Mouse (Mus musculus): ENCODE data around the gene Foxn3. TPM values are rescaled to one million over a fixed set of nuclear protein-coding genes. Genes with fewer than 3 reads are reported as not detected.
A peak's percentile ranks its signal among the peaks of the same experiment; 100 is the strongest.

Foxn3 gene
- polyA plus RNA-seq, 1 experiment, result 37.8 TPM

GRCm38 (mm10) chr12:99224863-99225603 lies 338.3 kb downstream of the Foxn3 start:
- no peaks in the 10 kb centered on the region for H3K27me3 ChIP-seq (ENCODE audit: control insufficient read depth, insufficient read depth, low read length)
- no peak overlapping the region for H3K27ac ChIP-seq (ENCODE audit: insufficient read depth, low read length)
- peaks cover 17% of the 10 kb centered on the region; the same call in 1 of the 2 replicates for H3K4me1 ChIP-seq (ENCODE audit: control insufficient read depth, insufficient read depth, insufficient read length)
- 39% methylated on average over 13 of the region's 13 CpGs for WGBS
- DNase-seq (ENCODE audit: low read depth in 1 of 2, low spot score in 2 of 2), result peak; percentile 43 to 59
- no peaks in the 10 kb centered on the region for H3K36me3 ChIP-seq (ENCODE audit: control insufficient read depth, insufficient read depth, low read length)
- H3K4me3 ChIP-seq (ENCODE audit: extremely low read depth, insufficient read depth, insufficient read length), result no peak overlapping the region
- TF ChIP-seq CTCF (IDR thresholded peaks at IDR 0.05; ENCODE audit: extremely low read depth, insufficient read depth, insufficient read length, insufficient replicate concordance) (no peak), POLR2A (IDR thresholded peaks at IDR 0.05; ENCODE audit: low read depth, low read length) (no peak)

- 87% methylated on average over 15 of the region's 15 CpGs for WGBS
- H3K27me3 ChIP-seq (ENCODE audit: control insufficient read depth, insufficient read depth, low read length), result no peaks in the 10 kb centered on the region
- no peak overlapping the region for H3K4me3 ChIP-seq (ENCODE audit: extremely low read depth, insufficient read depth, insufficient read length)
- TF ChIP-seq POLR2A (IDR thresholded peaks at IDR 0.05; ENCODE audit: low read depth, low read length) (no peak), CTCF (IDR thresholded peaks at IDR 0.05; ENCODE audit: extremely low read depth, insufficient read depth, insufficient read length, insufficient replicate concordance) (no peak)
- no peak for DNase-seq (ENCODE audit: low read depth in 1 of 2, low spot score in 2 of 2)
- peaks cover 10% of the 10 kb centered on the region; the same call in 1 of the 2 replicates for H3K4me1 ChIP-seq (ENCODE audit: control insufficient read depth, insufficient read depth, insufficient read length)
- H3K36me3 ChIP-seq (ENCODE audit: control insufficient read depth, insufficient read depth, low read length), result no peaks in the 10 kb centered on the region
- H3K27ac ChIP-seq (ENCODE audit: insufficient read depth, low read length), result no peak overlapping the region
Observed at GRCm38 (mm10) chr12:99221087-99221846, 342.1 kb downstream of the Foxn3 start.

DNA sequence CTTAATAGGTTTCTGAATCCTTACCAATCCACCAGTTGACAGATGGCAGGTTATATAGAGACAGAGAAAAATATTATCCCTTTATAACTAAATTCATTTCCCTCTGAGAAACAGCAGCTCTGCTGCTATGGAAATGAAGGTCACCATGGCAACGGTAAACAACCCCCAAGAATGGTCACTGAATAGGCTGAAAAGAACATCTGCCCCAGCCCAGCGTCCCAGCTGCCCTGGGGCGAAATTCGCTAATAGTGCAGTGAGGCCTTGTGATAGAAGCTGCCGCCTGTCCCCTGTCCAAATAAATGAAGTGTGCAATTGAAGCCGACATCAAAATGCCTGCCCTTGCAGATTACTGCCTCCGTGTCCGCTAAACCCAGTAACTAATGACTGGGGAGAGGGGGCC lies 343.0 kb downstream of the Foxn3 start:
- Histone ChIP-seq H3K27ac (ENCODE audit: insufficient read depth, low read length) (no peak overlapping the region), H3K4me1 (ENCODE audit: control insufficient read depth, insufficient read depth, insufficient read length) (peaks cover 6% of the 10 kb centered on the region; the same call in 1 of the 2 replicates), H3K27me3 (ENCODE audit: control insufficient read depth, insufficient read depth, low read length) (no peaks in the 10 kb centered on the region), H3K36me3 (ENCODE audit: control insufficient read depth, insufficient read depth, low read length) (no peaks in the 10 kb centered on the region), H3K4me3 (ENCODE audit: extremely low read depth, insufficient read depth, insufficient read length) (no peak overlapping the region)
- TF ChIP-seq POLR2A (IDR thresholded peaks at IDR 0.05; ENCODE audit: low read depth, low read length) (no peak), CTCF (IDR thresholded peaks at IDR 0.05; ENCODE audit: extremely low read depth, insufficient read depth, insufficient read length, insufficient replicate concordance) (no peak)
- DNase-seq (ENCODE audit: low read depth in 1 of 2, low spot score in 2 of 2), result no peak
- WGBS, result 93% methylated on average over 8 of the region's 8 CpGs

DNA sequence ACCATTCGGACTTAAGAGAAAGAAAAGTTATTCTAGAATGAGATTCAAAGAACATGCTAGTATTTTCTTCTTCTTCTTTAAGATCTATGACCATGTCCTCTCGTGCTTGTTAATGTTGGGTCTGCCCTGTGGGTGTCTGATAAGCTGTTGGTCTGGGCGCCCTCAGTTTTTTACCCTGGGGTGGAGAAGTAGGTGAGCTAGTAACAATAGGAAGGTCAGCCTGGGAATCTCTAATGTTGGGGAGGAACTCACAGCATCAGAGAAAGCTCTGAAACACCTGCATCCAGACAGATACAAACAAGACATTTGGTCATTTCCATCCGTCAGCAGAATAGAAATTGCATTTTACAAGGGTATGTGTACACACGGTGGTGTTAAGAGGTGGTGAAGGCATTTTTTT lies 343.6 kb downstream of the Foxn3 start:
- 0 out of 2 replicates have a peak, but pooled peaks cover 1% of the 10 kb centered on the region for H3K4me1 ChIP-seq (ENCODE audit: control insufficient read depth, insufficient read depth, insufficient read length)
- H3K4me3 ChIP-seq (ENCODE audit: extremely low read depth, insufficient read depth, insufficient read length), result no peak overlapping the region
- TF ChIP-seq POLR2A (IDR thresholded peaks at IDR 0.05; ENCODE audit: low read depth, low read length) (no peak), CTCF (IDR thresholded peaks at IDR 0.05; ENCODE audit: extremely low read depth, insufficient read depth, insufficient read length, insufficient replicate concordance) (no peak)
- no peaks in the 10 kb centered on the region; the same call in 1 of the 2 replicates for H3K36me3 ChIP-seq (ENCODE audit: control insufficient read depth, insufficient read depth, low read length)
- no peak overlapping the region for H3K27ac ChIP-seq (ENCODE audit: insufficient read depth, low read length)
- 89% methylated on average over 5 of the region's 5 CpGs for WGBS
- DNase-seq (ENCODE audit: low read depth in 1 of 2, low spot score in 2 of 2), result no peak
- H3K27me3 ChIP-seq (ENCODE audit: control insufficient read depth, insufficient read depth, low read length), result no peaks in the 10 kb centered on the region

DNA sequence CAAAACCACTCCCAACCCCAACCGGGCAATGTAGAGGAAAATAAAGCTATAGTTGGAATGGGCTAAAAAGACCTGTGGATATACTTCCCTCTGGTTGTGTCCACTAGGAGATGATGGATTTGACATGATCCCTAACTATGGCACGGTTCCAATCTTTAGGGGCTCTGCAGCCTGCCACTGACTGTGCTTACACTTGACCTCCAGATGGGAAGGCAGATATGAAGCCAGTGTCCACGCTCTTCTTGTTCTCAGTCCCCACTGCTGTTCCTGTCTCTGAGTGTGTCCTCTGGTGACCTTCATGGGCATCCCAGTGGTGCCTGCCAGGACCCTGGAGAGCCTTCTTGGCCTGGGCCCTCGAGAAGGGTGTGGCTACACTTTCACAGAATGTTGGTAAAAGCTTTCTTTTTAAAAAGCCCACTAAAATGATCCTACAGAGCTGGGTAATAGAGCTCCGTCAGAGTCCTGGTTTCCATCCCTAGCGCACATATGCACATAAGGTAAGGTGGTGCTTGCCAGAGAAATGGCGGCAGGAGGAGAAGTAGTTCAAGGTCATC lies 346.2 kb downstream of the Foxn3 start:
- 87% methylated on average over 7 of the region's 7 CpGs for WGBS
- no peak for TF ChIP-seq CTCF (IDR thresholded peaks at IDR 0.05; ENCODE audit: extremely low read depth, insufficient read depth, insufficient read length, insufficient replicate concordance)
- TF ChIP-seq POLR2A (IDR thresholded peaks at IDR 0.05; ENCODE audit: low read depth, low read length), result no peak
- Histone ChIP-seq H3K4me1 (ENCODE audit: control insufficient read depth, insufficient read depth, insufficient read length) (no peaks in the 10 kb centered on the region), H3K36me3 (ENCODE audit: control insufficient read depth, insufficient read depth, low read length) (no peaks in the 10 kb centered on the region; the same call in 1 of the 2 replicates), H3K27me3 (ENCODE audit: control insufficient read depth, insufficient read depth, low read length) (no peaks in the 10 kb centered on the region), H3K27ac (ENCODE audit: insufficient read depth, low read length) (no peak overlapping the region), H3K4me3 (ENCODE audit: extremely low read depth, insufficient read depth, insufficient read length) (no peak overlapping the region)
- DNase-seq (ENCODE audit: low read depth in 1 of 2, low spot score in 2 of 2), result no peak

GRCm38 (mm10) chr12:99216341-99216761 lies 347.0 kb downstream of the Foxn3 start:
- TF ChIP-seq CTCF (IDR thresholded peaks at IDR 0.05; ENCODE audit: extremely low read depth, insufficient read depth, insufficient read length, insufficient replicate concordance) (no peak), POLR2A (IDR thresholded peaks at IDR 0.05; ENCODE audit: low read depth, low read length) (no peak)
- H3K27me3 ChIP-seq (ENCODE audit: control insufficient read depth, insufficient read depth, low read length), result no peaks in the 10 kb centered on the region
- no peak for DNase-seq (ENCODE audit: low read depth in 1 of 2, low spot score in 2 of 2)
- no peaks in the 10 kb centered on the region for H3K4me1 ChIP-seq (ENCODE audit: control insufficient read depth, insufficient read depth, insufficient read length)
- H3K4me3 ChIP-seq (ENCODE audit: extremely low read depth, insufficient read depth, insufficient read length), result no peak overlapping the region
- no peaks in the 10 kb centered on the region; the same call in 1 of the 2 replicates for H3K36me3 ChIP-seq (ENCODE audit: control insufficient read depth, insufficient read depth, low read length)
- 85% methylated on average over 5 of the region's 5 CpGs for WGBS
- no peak overlapping the region for H3K27ac ChIP-seq (ENCODE audit: insufficient read depth, low read length)

All from spleen, adult 2 months (tissue).